Mouse (Mus musculus): Measurements from ENCODE around the gene Eya4.

Eya4 gene

GRCm38 (mm10) chr10:23159138-23159537 lies 191.4 kb downstream of the Eya4 start:
- no peak for DNase-seq (ENCODE audit: low spot score in 2 of 2)

GRCm38 (mm10) chr10:23156866-23157625 lies 193.5 kb downstream of the Eya4 start:
- no peak for DNase-seq (ENCODE audit: low spot score in 2 of 2)

GRCm38 (mm10) chr10:23150401-23150800 lies 200.2 kb downstream of the Eya4 start:
- DNase-seq (ENCODE audit: low spot score in 2 of 2), result no peak

- DNase-seq (ENCODE audit: low spot score in 2 of 2), result no peak
These were observed 206.0 kb downstream of the Eya4 start for GRCm38 (mm10) chr10:23144616-23145015.

GRCm38 (mm10) chr10:23127947-23128346 lies 222.6 kb downstream of the Eya4 start:
- no peak for DNase-seq (ENCODE audit: low spot score in 2 of 2)

- no peak for DNase-seq (ENCODE audit: low spot score in 2 of 2)
These were observed 223.4 kb downstream of the Eya4 start for GRCm38 (mm10) chr10:23127151-23127550.

- DNase-seq (ENCODE audit: low spot score in 2 of 2), result no peak
These were observed 224.1 kb downstream of the Eya4 start for GRCm38 (mm10) chr10:23126529-23126928.

- no peak for DNase-seq (ENCODE audit: low spot score in 2 of 2)
These were observed 230.1 kb downstream of the Eya4 start for GRCm38 (mm10) chr10:23120437-23120836.

GRCm38 (mm10) chr10:23116786-23117410 lies 233.7 kb downstream of the Eya4 start:
- peak; percentile 3 to 26 for DNase-seq (ENCODE audit: low spot score in 2 of 2)

- DNase-seq (ENCODE audit: low spot score in 2 of 2), result no peak
These were observed 234.5 kb downstream of the Eya4 start for GRCm38 (mm10) chr10:23116063-23116462.

- DNase-seq (ENCODE audit: low spot score in 2 of 2), result no peak
These were observed 235.3 kb downstream of the Eya4 start for GRCm38 (mm10) chr10:23115321-23115720.

GRCm38 (mm10) chr10:23108122-23108521 lies 242.5 kb downstream of the Eya4 start:
- DNase-seq (ENCODE audit: low spot score in 2 of 2), result no peak

GRCm38 (mm10) chr10:23092517-23092916 lies 258.1 kb downstream of the Eya4 start:
- DNase-seq (ENCODE audit: low spot score in 2 of 2), result no peak

GRCm38 (mm10) chr10:23091552-23091951 lies 259.0 kb downstream of the Eya4 start:
- no peak for DNase-seq (ENCODE audit: low spot score in 2 of 2)

- DNase-seq (ENCODE audit: low spot score in 2 of 2), result no peak
These were observed 260.3 kb downstream of the Eya4 start for GRCm38 (mm10) chr10:23090323-23090722.

GRCm38 (mm10) chr10:23089271-23089670 lies 261.3 kb downstream of the Eya4 start:
- DNase-seq (ENCODE audit: low spot score in 2 of 2), result no peak

GRCm38 (mm10) chr10:23088764-23089163 lies 261.8 kb downstream of the Eya4 start:
- no peak for DNase-seq (ENCODE audit: low spot score in 2 of 2)

GRCm38 (mm10) chr10:23086352-23087215 lies 264.0 kb downstream of the Eya4 start:
- DNase-seq (ENCODE audit: low spot score in 2 of 2), result peak in 1 of 2 experiments; percentile 19

- no peak for DNase-seq (ENCODE audit: low spot score in 2 of 2)
These were observed 269.1 kb downstream of the Eya4 start for GRCm38 (mm10) chr10:23081548-23081828.

GRCm38 (mm10) chr10:23080749-23081547 lies 269.6 kb downstream of the Eya4 start:
- DNase-seq (ENCODE audit: low spot score in 2 of 2), result peak; percentile 36 to 80

GRCm38 (mm10) chr10:23076691-23077385 lies 273.7 kb downstream of the Eya4 start:
- DNase-seq (ENCODE audit: low spot score in 2 of 2), result peak; percentile 21 to 45
